Mouse (Mus musculus): ENCODE measurements around the gene N4bp2l2.

GRCm38 (mm10) chr5:150622792-150623191, 43.2 kb downstream of the N4bp2l2 start:
- TF ChIP-seq POLR2A (IDR thresholded peaks at IDR 0.05; ENCODE audit: insufficient read depth, low read depth, low read length) (no peak), CTCF (IDR thresholded peaks at IDR 0.05) (no peak), EP300 (IDR thresholded peaks at IDR 0.05; ENCODE audit: insufficient read depth, low read depth, low read length) (no peak)

All from heart, adult 2 months (tissue).